Mouse (Mus musculus) embryonic facial prominence, embryonic 11.5 days (tissue): ENCODE data around the gene Pip4k2a. TPM values are rescaled to one million over a fixed set of nuclear protein-coding genes. Genes with fewer than 3 reads are reported as not detected.

Experiments used
- ATAC-seq: fragments of 200-750 bp; cut with Nextera tagmentation; replicated peaks from 2 replicates; pipeline ENCODE4 v1.8.0; 2017; ENCODE audit warnings: low read depth; ENCODE audit not compliant: insufficient number of reproducible peaks, low FRiP score, low TSS enrichment
- DNase-seq: peaks from one replicate; pipeline ENCODE4 v3.0.0-alpha.2; 2015; ENCODE audit warnings: low spot score
- H3K27ac ChIP-seq: fragments of 300-500 bp; sonication (generic); replicated peaks from 2 replicates; pipeline ENCODE4 v1.5.1; 2014; ENCODE audit warnings: mild to moderate bottlenecking, low read depth, low read length, control low read depth
- H3K27me3 ChIP-seq: fragments of 300-500 bp; sonication (generic); 2 replicates; pipeline ENCODE4 v1.6.1; 2014; ENCODE audit warnings: mild to moderate bottlenecking, low read length, moderate library complexity, mixed read lengths; ENCODE audit not compliant: control insufficient read depth, insufficient read depth
- H3K36me3 ChIP-seq: fragments of 300-500 bp; sonication (generic); replicated peaks from 2 replicates; pipeline ENCODE4 v1.6.1; 2014; ENCODE audit warnings: low read depth, mild to moderate bottlenecking, low read length, moderate library complexity, mixed read lengths; ENCODE audit not compliant: control insufficient read depth, insufficient read depth
- H3K4me1 ChIP-seq: fragments of 300-500 bp; sonication (generic); 2 replicates; pipeline ENCODE4 v1.6.1; 2014; ENCODE audit warnings: low read length, mixed read lengths; ENCODE audit not compliant: control insufficient read depth, insufficient read depth
- H3K4me2 ChIP-seq: fragments of 300-500 bp; sonication (generic); 2 replicates; pipeline ENCODE4 v1.6.1; 2014; ENCODE audit warnings: low read depth, mild to moderate bottlenecking, control low read depth, low read length, moderate library complexity
- H3K4me3 ChIP-seq: fragments of 300-500 bp; sonication (generic); 2 replicates; pipeline ENCODE4 v1.5.1; 2014; ENCODE audit warnings: low read depth, low read length, control low read depth
- H3K9ac ChIP-seq: fragments of 300-500 bp; sonication (generic); replicated peaks from 2 replicates; pipeline ENCODE4 v1.6.1; 2014; ENCODE audit warnings: mild to moderate bottlenecking, control low read depth, low read length
- H3K9me3 ChIP-seq: fragments of 300-500 bp; sonication (generic); replicated peaks from 2 replicates; pipeline ENCODE4 v1.6.1; 2016; ENCODE audit warnings: mild to moderate bottlenecking, low read length, inconsistent platforms, mixed read lengths; ENCODE audit not compliant: control insufficient read depth
- WGBS: fragments of 180-500 bp; shearing (Covaris S2); extraction: QIAGEN DNeasy Blood & Tissue Kit; methylation state at CpG from one replicate; pipeline ENCODE4 v1.1.7; 2014; 5-methylcytosine and 5-hydroxymethylcytosine counted together
- polyA plus RNA-seq: library from polyadenylated mRNA; unstranded; fragments of >200 nt; fragmentation: Nextera tagmentation; extraction: Ambion mirVana; gene quantifications from 2 replicates; pipeline ENCODE4 v1.2.1, GENCODE M21; 2014

The Pip4k2a gene
- polyA plus RNA-seq, 1 experiment from 2014 or later = 9.7 TPM

DNA sequence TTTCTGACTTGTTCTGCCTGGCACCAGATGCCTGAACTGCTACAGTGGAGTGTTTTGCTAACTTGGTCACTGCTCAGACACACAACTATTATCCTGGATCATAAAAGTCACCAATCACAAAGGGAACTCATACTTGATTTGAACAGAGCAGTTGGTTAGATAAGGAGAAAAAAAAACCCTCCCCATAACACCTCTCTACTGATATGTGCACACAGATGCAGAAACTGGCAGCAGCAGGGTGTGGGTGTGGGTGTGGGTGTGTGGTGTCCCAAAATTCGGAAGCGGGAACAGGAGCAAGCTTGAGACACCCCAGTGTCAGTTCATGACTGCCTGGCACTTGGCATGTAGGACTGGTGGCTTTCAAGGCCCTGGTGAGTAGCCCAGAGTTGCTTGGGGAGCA, 130.9 kb downstream of the Pip4k2a start:
- no peak overlapping the region for H3K27ac ChIP-seq
- H3K9ac ChIP-seq = no peak overlapping the region
- H3K36me3 ChIP-seq = no peaks in the 10 kb centered on the region
- no peaks in the 10 kb centered on the region for H3K27me3 ChIP-seq
- no peaks in the 10 kb centered on the region for H3K9me3 ChIP-seq
- DNase-seq (no peak), ATAC-seq (no peak)
- H3K4me2 ChIP-seq = no peak overlapping the region
- 86% methylated on average over 2 of the region's 2 CpGs for WGBS
- no peak overlapping the region for H3K4me3 ChIP-seq
- H3K4me1 ChIP-seq = no peaks in the 10 kb centered on the region

DNA sequence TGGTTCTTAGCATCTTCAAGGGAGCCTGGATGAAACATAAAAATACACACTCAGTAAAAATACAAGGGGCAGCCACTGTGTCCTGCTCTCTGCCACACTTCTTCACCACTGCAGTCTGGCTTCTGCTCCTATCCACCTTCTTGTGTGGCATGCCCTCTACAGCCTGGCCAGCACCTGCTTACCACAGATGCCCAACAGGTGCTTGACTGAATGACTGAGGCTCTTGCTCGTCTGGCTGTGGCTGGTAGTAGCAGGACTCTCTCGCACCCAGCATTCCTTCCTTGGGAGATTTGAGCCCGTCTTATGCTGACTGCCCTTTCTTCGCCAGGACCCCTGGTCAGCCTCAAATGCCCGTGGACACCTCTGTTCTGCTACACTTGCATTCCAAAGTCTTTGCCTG, 133.2 kb downstream of the Pip4k2a start:
- Histone ChIP-seq H3K36me3 (no peaks in the 10 kb centered on the region), H3K27ac (no peak overlapping the region), H3K9me3 (no peaks in the 10 kb centered on the region), H3K9ac (no peak overlapping the region), H3K4me3 (no peak overlapping the region), H3K27me3 (no peaks in the 10 kb centered on the region), H3K4me2 (no peak overlapping the region), H3K4me1 (no peaks in the 10 kb centered on the region)
- WGBS = 86% methylated on average over 5 of the region's 5 CpGs
- ATAC-seq (no peak), DNase-seq (no peak)

DNA sequence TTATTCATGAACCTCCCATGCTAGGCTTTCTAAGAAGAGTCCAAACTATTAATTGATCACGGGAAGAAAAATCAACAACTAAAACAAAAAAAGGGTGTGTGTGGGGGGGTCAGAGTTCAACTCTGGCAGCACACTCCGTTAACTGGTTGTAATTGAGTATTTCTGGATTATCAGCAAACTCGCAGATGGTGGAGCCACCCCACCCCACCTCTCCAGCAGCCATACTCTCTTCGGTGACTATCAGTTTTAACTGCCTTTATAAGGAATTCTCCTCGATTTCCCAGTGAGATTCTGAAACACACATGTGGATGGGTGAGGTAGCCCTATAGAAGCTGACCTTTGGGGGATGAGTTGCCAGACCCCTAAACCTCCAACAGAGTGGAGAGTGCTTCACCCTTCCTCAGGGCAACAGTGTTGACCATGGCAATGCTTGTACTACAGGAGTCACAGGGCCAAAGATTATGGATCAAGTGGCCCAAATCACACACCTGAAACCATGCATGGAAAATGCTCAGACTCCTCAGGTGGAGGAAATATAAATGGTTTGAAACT, 136.2 kb downstream of the Pip4k2a start:
- no peaks in the 10 kb centered on the region for H3K4me1 ChIP-seq
- no peaks in the 10 kb centered on the region for H3K27me3 ChIP-seq
- H3K4me2 ChIP-seq = no peak overlapping the region

DNA sequence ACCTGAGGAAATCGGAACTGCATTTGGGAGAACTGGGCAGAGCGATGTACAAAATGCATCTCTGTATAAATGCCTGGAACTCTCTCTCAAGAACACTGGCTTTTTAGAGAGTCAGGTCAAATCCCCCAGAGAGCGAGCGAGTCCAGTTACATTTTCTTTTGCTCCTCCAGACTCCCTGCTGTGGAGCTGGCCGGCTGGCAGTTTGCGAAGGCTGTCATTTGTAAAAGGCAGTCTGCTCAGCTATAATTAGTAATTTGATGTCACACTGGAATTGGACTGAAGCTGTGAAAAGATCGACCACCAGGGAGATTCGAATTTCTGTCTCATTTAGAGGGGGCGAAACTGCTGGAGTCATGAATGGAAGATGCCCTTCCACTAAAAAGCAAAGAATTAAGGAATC, 137.2 kb downstream of the Pip4k2a start:
- no peaks in the 10 kb centered on the region for H3K4me1 ChIP-seq
- WGBS = 16% methylated on average over 9 of the region's 9 CpGs
- peak; percentile 67 for DNase-seq
- no peak overlapping the region for H3K4me3 ChIP-seq
- no peak for ATAC-seq
- no peak overlapping the region for H3K4me2 ChIP-seq
- H3K9me3 ChIP-seq = no peaks in the 10 kb centered on the region
- no peaks in the 10 kb centered on the region for H3K36me3 ChIP-seq
- no peaks in the 10 kb centered on the region for H3K27me3 ChIP-seq
- no peak overlapping the region for H3K9ac ChIP-seq
- no peak overlapping the region for H3K27ac ChIP-seq

More for the DNA sequence above, 136.2 kb downstream of the Pip4k2a start:
- Histone ChIP-seq H3K36me3 (no peaks in the 10 kb centered on the region), H3K9me3 (no peaks in the 10 kb centered on the region), H3K4me3 (no peak overlapping the region), H3K27ac (no peak overlapping the region), H3K9ac (no peak overlapping the region)
- ATAC-seq (no peak), DNase-seq (no peak)
- WGBS = 71% methylated on average over 5 of the region's 5 CpGs

DNA sequence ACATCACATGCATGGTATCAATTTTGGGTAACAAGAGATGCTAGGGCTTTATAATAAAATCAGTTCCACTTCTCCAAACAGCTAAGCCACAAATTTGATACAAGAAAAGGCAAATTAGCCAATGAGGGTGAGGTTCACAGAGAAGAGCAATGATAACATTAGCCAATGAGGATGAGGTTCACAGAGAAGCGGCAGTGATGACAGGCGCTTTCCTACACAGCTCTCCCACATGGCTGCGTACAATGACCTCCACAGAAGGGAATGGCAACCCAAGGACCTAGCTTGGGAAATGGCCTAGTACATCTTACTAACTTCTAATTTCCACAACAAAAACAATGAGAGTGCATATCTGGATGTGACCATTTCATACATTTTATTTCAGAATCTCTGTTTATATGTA, 140.0 kb downstream of the Pip4k2a start:
- Histone ChIP-seq H3K4me1 (no peaks in the 10 kb centered on the region), H3K36me3 (no peaks in the 10 kb centered on the region), H3K27me3 (no peaks in the 10 kb centered on the region), H3K4me3 (no peak overlapping the region), H3K9me3 (no peaks in the 10 kb centered on the region), H3K9ac (no peak overlapping the region), H3K27ac (no peak overlapping the region), H3K4me2 (no peak overlapping the region)
- 86% methylated on average over 3 of the region's 3 CpGs for WGBS
- peak; percentile 34 for DNase-seq
- ATAC-seq = no peak

DNA sequence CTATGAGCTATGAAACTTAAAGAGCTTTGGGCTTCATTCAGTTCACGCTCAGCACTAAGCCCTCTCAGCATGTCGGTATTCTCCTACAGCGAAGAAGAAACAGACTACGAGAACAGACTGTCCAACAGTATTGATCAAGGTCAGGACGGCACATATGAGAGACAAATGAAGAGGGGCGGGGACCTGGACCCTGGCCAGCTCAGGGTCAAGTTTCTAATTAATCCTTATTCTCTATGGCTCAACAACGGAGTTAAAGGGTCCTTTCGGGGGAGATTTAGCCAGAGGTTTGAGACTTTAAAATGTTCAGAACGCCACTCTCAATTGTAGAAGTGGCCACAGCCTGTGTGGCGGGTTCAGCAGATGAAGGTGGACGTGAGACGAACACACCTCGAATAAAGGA, 141.5 kb downstream of the Pip4k2a start:
- Histone ChIP-seq H3K9ac (no peak overlapping the region), H3K27ac (no peak overlapping the region), H3K9me3 (no peaks in the 10 kb centered on the region), H3K27me3 (no peaks in the 10 kb centered on the region), H3K4me1 (no peaks in the 10 kb centered on the region), H3K4me2 (no peak overlapping the region), H3K4me3 (no peak overlapping the region), H3K36me3 (no peaks in the 10 kb centered on the region)
- ATAC-seq (no peak), DNase-seq (peak; percentile 9)
- WGBS = 57% methylated on average over 13 of the region's 13 CpGs

DNA sequence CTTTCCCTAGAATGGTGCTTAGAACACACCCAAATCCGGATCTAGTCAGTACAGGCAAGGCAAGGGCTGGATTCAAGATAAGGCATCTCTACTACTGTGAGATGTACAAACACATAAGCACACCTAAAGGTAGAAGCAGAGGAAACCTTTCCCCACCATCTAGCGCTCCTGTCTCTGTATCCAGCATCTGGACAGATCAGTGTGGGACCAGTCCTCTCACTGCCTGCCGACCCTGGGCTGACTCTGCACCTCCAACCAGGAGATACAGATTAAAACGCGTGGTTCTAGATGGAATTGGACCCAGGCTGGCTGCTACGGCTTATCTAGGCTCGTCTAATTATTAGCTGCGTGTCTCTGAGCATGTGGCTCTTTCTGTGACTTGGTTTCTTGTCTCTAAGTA, 142.7 kb downstream of the Pip4k2a start:
- H3K27ac ChIP-seq = no peak overlapping the region
- 65% methylated on average over 8 of the region's 8 CpGs for WGBS
- H3K4me3 ChIP-seq = no peak overlapping the region
- no peaks in the 10 kb centered on the region for H3K36me3 ChIP-seq
- H3K27me3 ChIP-seq = no peaks in the 10 kb centered on the region
- DNase-seq (no peak), ATAC-seq (no peak)
- no peaks in the 10 kb centered on the region for H3K4me1 ChIP-seq
- H3K4me2 ChIP-seq = no peak overlapping the region
- H3K9ac ChIP-seq = no peak overlapping the region
- H3K9me3 ChIP-seq = no peaks in the 10 kb centered on the region

DNA sequence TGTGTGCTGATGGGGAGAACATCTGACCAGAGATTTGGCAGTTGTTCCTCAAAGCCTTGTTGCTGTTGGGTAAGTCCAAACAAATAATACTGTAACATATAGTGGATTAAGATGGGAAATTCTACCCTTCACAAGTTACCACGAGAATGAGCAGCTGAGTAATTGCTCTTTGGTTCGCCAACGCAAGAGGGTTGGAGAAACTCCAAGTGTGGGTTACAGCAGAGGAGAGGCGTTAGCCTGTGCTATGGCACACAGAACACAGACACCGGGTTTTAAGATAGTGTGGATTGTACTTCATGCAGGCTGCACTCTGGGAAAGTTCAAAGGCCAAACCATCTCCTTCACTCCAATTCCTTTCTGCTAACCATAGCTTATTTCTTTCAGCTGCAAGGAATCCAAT, 144.6 kb downstream of the Pip4k2a start:
- H3K27me3 ChIP-seq = no peaks in the 10 kb centered on the region
- no peak for DNase-seq
- WGBS = 86% methylated on average over 5 of the region's 5 CpGs

More for the DNA sequence above, 144.6 kb downstream of the Pip4k2a start:
- no peak overlapping the region for H3K27ac ChIP-seq
- no peak overlapping the region for H3K4me2 ChIP-seq
- H3K9me3 ChIP-seq = no peaks in the 10 kb centered on the region
- H3K9ac ChIP-seq = no peak overlapping the region
- H3K36me3 ChIP-seq = no peaks in the 10 kb centered on the region
- no peak overlapping the region for H3K4me3 ChIP-seq
- no peaks in the 10 kb centered on the region for H3K4me1 ChIP-seq
- ATAC-seq = no peak
